Mouse (Mus musculus) thymus, adult 2 months (tissue): Measurements from ENCODE around the gene Trim71.

Experiments
- CTCF ChIP-seq: fragments of 200-500 bp; IDR thresholded peaks from 2 replicates; pipeline ENCODE4 v1.5.1; 2012; ENCODE audit warnings: mild to moderate bottlenecking, control low read depth, low read length, moderate library complexity, borderline replicate concordance; ENCODE audit not compliant: control insufficient read depth, poor library complexity, insufficient read depth; ENCODE audit errors: extremely low read depth
- POLR2A ChIP-seq: fragments of 200-500 bp; IDR thresholded peaks from 2 replicates; pipeline ENCODE4 v1.6.1; 2012; ENCODE audit warnings: mild to moderate bottlenecking, low read length, control low read depth, moderate library complexity; ENCODE audit not compliant: control insufficient read depth, poor library complexity, insufficient read depth; ENCODE audit errors: extremely low read depth

- TF ChIP-seq POLR2A: no peak
- no peak for TF ChIP-seq CTCF
These were observed 7.8 kb downstream of the Trim71 start for GRCm38 (mm10) chr9:114556276-114556855.
